Mouse (Mus musculus): ENCODE measurements around the gene Hdc. TPM values are rescaled to one million over a fixed set of nuclear protein-coding genes. Genes with fewer than 3 reads are reported as not detected.
"Not testable (repeated sequence)": the region's sequence is repeated elsewhere in the genome, so short reads cannot be mapped to it uniquely, and the experiment has no call there.

The Hdc gene
- polyA plus RNA-seq, 1 experiment from 2014 or later, result 129 TPM

DNA sequence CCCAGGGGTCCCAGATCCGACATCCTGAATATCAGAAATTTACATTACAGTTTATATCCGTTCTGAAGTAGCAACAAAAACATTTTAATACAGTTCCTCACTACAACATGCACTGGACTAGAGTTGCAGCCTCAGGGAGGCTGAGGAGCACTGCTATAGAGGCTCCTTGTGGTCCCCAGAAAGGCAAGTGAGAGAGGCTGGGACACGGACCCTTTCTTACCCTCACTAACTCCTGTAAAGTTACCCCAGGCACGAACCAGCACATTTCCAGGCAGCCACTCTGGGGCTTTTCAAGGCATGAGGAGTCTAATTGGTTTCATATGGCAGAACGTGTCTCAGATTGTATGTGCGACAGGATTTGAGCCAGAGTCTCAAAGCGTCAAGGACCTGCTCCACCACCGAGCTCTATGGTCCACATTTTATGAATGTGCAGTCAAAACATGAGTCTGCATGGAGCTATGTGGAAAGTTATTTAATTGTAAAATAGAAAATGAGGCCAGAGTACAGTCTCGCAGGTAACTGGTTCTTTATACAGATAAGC lies 9.4 kb upstream of the Hdc start:
- no peak for ATAC-seq (ENCODE audit: insufficient number of reproducible peaks, low FRiP score, low TSS enrichment, low read depth)
- H3K4me2 ChIP-seq (replicated peaks), result no peak overlapping the region
- peaks cover under 1% of the 10 kb centered on the region; the same call in 1 of the 2 replicates for H3K36me3 ChIP-seq
- peak overlapping the region; percentile 48; the same call in 1 of the 2 replicates for H3K27ac ChIP-seq (replicated peaks)
- H3K27me3 ChIP-seq, result no peaks in the 10 kb centered on the region
- peaks cover 6% of the 10 kb centered on the region for H3K4me1 ChIP-seq
- H3K9ac ChIP-seq, result no peak overlapping the region
- H3K4me3 ChIP-seq (replicated peaks), result no peak overlapping the region
- H3K9me3 ChIP-seq (replicated peaks), result no peaks in the 10 kb centered on the region
- 42% methylated on average over 9 of the region's 9 CpGs for WGBS

DNA sequence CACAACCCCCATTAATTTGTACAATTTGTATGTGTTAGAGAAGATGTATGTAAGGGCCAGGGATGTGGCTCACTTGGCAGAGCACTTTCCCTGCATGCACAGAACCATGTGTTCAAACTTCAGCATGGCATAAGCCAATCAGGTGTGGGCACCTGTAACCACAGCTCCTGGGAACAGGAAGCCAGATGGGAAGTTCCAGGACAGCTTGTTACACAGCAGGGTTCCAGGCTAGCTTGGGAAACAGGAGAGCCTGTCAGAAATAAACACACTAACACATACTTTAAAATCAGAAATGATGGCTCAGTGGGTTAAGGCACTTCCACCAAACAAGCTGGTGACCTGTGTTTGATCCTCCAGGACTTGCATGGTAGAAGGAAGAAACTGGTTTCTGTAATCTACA lies 4.0 kb upstream of the Hdc start:
- Histone ChIP-seq H3K36me3 (no peaks in the 10 kb centered on the region), H3K4me1 (no peaks in the 10 kb centered on the region)

DNA sequence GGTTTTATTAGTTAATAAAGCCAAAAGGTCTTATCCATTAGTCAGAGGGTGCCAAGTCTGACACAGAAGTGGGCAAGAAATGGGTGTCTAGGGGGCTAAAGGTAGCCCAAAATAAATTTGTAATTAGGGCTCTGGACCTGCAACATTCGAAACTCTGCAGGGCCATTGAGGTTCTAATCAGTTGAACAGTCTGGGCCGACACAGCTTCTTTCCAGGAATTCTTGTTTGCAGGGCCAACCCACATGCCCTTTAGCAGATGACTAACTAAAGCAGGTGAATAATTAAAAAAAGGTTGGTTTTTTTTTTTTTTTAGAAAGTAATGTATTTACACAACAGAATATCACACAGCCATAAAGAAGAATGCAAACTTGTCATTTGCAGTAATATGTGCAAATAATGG lies 3.4 kb upstream of the Hdc start:
- no peaks in the 10 kb centered on the region for H3K9me3 ChIP-seq (replicated peaks)
- no peak for ATAC-seq (ENCODE audit: insufficient number of reproducible peaks, low FRiP score, low TSS enrichment, low read depth)
- H3K4me2 ChIP-seq (replicated peaks), result no peak overlapping the region
- no peak overlapping the region for H3K9ac ChIP-seq
- H3K4me3 ChIP-seq (replicated peaks), result no peak overlapping the region
- no peak overlapping the region for H3K27ac ChIP-seq (replicated peaks)
- H3K27me3 ChIP-seq, result no peaks in the 10 kb centered on the region
- no peaks in the 10 kb centered on the region for H3K4me1 ChIP-seq
- no peaks in the 10 kb centered on the region for H3K36me3 ChIP-seq
- 81% methylated on average over 2 of the region's 2 CpGs for WGBS

More for the DNA sequence above, 4.0 kb upstream of the Hdc start:
- no peaks in the 10 kb centered on the region for H3K9me3 ChIP-seq (replicated peaks)
- ATAC-seq (ENCODE audit: insufficient number of reproducible peaks, low FRiP score, low TSS enrichment, low read depth), result no peak
- H3K9ac ChIP-seq, result no peak overlapping the region
- no peak overlapping the region for H3K27ac ChIP-seq (replicated peaks)
- H3K27me3 ChIP-seq, result no peaks in the 10 kb centered on the region
- H3K4me3 ChIP-seq (replicated peaks), result no peak overlapping the region
- H3K4me2 ChIP-seq (replicated peaks), result no peak overlapping the region

DNA sequence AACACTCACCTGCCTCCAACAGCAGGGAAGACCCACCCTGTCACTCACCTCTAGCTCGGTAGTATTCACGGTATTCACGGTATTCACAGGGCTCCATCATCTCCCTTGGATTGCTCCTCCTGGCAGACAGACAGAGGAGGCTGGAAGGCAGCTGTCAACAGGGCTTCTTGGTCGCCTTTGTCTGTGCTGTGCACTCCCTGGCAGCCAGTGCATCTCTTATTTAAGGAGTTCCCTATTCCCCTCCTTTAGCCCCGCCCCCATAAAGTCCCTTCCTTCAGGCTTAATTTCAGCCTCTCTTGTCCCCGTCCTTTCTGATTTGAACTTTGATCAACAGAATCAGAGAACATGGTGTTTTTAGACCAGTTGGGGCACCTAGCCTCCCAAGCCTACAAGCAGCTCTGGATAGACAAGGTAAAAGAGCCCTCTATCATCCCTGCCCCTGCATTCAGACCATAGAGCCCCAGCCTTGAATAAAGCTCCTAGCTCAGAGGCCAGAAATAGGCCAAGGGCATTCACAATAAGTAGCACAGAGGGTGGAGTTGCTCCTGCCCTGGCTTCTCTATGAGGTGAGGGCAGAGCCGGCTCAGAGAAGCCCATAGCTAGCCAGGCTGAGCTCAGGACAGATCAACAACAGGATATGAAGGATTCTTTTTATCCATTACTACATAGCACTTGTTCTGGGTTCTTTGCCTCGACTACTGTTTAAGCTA lies 474 bp downstream of the Hdc start:
- Histone ChIP-seq H3K4me2 (replicated peaks) (no peak overlapping the region), H3K4me3 (replicated peaks) (no peak overlapping the region), H3K9me3 (replicated peaks) (no peaks in the 10 kb centered on the region), H3K27ac (replicated peaks) (no peak overlapping the region), H3K27me3 (no peaks in the 10 kb centered on the region), H3K9ac (no peak overlapping the region), H3K4me1 (no peaks in the 10 kb centered on the region), H3K36me3 (no peaks in the 10 kb centered on the region)
- ATAC-seq (ENCODE audit: insufficient number of reproducible peaks, low FRiP score, low TSS enrichment, low read depth), result peak; percentile 29; the same call in 1 of the 2 replicates
- WGBS, result 20% methylated on average over 8 of the region's 8 CpGs

DNA sequence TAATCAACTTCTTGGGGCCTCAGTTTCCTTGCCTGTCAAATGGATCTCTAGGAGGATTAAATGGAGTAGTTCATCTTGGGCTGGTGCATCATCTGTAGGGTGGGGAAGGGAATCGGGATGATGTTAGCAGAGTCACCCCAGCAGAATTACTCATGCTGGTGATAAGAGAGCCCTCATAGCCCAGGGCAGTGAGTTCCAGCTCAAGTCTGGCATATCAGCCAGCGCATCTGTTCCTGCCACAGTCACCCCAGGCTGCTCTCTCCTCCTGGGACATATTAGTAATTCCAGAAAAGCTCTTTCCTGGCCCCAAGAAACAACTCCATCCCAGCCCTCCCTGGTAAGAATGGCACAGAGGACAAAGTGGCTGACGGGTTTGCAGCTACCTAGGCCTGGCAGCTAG lies 3.7 kb downstream of the Hdc start:
- H3K36me3 ChIP-seq, result no peaks in the 10 kb centered on the region
- no peak for ATAC-seq (ENCODE audit: insufficient number of reproducible peaks, low FRiP score, low TSS enrichment, low read depth)
- H3K4me1 ChIP-seq, result no peaks in the 10 kb centered on the region
- H3K4me3 ChIP-seq (replicated peaks), result no peak overlapping the region
- WGBS, result 81% methylated on average over 3 of the region's 3 CpGs
- H3K4me2 ChIP-seq (replicated peaks), result no peak overlapping the region
- no peaks in the 10 kb centered on the region for H3K9me3 ChIP-seq (replicated peaks)
- H3K27me3 ChIP-seq, result no peaks in the 10 kb centered on the region
- no peak overlapping the region for H3K9ac ChIP-seq
- H3K27ac ChIP-seq (replicated peaks), result no peak overlapping the region

DNA sequence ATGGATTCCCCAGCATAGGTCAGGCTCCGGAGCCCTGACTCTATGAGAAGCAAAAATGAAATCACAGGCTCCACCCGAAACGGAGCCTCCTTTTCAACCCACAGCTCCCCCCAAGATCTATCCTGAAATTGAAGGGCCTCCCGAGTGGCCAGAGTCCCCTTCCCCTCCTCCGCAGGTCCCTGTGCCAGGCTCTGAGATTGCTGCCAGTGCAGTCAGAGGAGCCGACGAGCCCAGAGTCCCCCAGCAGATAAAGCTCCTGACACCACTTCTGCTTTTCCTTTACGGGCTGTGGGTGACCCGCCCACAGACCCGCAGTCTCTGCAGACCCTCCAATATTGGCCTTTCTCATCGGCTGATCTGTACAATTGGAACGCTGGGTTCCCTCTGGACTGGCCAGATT lies 9.5 kb downstream of the Hdc start:
- whole genome bisulfite sequencing, result 72% methylated on average over 12 of the region's 12 CpGs
- ATAC-seq (ENCODE audit: insufficient number of reproducible peaks, low FRiP score, low TSS enrichment, low read depth); H3K36me3 ChIP-seq: not testable (repeated sequence)

DNA sequence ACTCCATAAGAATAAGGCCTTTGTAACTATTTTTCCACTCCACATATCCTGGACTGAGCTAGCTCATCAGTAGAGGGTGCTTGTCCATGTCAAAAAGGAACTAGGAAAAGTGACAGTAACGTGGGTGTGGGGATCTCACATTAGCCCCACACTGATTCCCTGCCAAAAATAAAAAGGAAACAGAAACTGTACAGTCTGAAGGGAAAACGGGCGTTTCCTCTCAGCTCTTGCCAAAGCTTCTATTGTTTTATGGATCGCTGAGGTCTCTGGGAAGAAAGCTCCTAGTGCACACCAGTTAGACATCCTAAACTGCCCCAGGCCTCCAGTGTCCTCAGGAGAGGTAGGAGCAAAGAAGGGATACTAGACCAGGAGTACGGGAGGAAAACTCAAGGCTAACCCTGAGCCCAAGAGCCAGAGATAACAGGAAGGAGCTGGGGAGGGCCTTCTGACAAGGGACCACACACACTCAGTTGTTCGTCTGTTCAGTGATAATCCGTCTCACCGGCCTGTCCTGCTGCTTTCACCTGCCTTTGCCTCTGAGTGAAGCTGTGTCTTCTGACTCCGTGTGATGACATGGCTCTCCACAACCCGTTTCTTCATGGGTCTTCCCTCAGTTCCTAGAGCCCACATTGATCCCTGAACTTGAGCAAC lies 11.4 kb downstream of the Hdc start:
- H3K36me3 ChIP-seq, result no peaks in the 10 kb centered on the region
- peak; percentile 63; the same call in 1 of the 2 replicates for ATAC-seq (ENCODE audit: insufficient number of reproducible peaks, low FRiP score, low TSS enrichment, low read depth)
- H3K4me1 ChIP-seq, result peaks cover 8% of the 10 kb centered on the region
- no peak overlapping the region for H3K9ac ChIP-seq
- no peaks in the 10 kb centered on the region for H3K27me3 ChIP-seq
- peak overlapping the region; percentile 60; the same call in 1 of the 2 replicates for H3K27ac ChIP-seq (replicated peaks)
- H3K4me3 ChIP-seq (replicated peaks), result no peak overlapping the region
- WGBS, result 39% methylated on average over 10 of the region's 10 CpGs
- no peaks in the 10 kb centered on the region for H3K9me3 ChIP-seq (replicated peaks)
- no peak overlapping the region for H3K4me2 ChIP-seq (replicated peaks)

More for the DNA sequence above, 9.5 kb downstream of the Hdc start:
- not testable (repeated sequence) for H3K27me3 ChIP-seq; H3K27ac ChIP-seq (replicated peaks); H3K4me2 ChIP-seq (replicated peaks); H3K4me3 ChIP-seq (replicated peaks); H3K9me3 ChIP-seq (replicated peaks); H3K9ac ChIP-seq; H3K4me1 ChIP-seq

DNA sequence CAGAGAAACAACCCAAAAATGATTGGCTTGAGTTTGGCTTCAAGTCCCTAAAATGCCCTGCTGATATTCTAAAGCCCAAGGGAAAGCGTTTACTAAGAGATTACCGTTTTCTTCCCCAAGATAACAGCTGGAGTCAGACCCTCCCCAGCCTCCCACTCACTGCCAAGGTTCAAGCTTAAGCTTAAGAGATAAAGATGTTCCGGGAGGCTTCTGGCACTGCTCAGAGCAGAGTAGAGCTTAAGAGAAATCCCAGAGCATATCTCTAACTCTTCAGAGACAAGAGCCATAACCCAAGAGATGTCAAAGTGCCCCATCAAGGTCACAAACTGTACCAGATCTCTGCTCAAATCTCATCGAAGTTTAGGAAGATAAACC lies 12.4 kb downstream of the Hdc start:
- Histone ChIP-seq H3K4me1 (peaks cover 8% of the 10 kb centered on the region), H3K36me3 (no peaks in the 10 kb centered on the region), H3K4me2 (replicated peaks) (no peak overlapping the region), H3K27ac (replicated peaks) (no peak overlapping the region), H3K27me3 (no peaks in the 10 kb centered on the region), H3K9ac (no peak overlapping the region), H3K4me3 (replicated peaks) (no peak overlapping the region), H3K9me3 (replicated peaks) (no peaks in the 10 kb centered on the region)
- WGBS, result 69% methylated on average over 4 of the region's 4 CpGs
- ATAC-seq (ENCODE audit: insufficient number of reproducible peaks, low FRiP score, low TSS enrichment, low read depth), result no peak

DNA sequence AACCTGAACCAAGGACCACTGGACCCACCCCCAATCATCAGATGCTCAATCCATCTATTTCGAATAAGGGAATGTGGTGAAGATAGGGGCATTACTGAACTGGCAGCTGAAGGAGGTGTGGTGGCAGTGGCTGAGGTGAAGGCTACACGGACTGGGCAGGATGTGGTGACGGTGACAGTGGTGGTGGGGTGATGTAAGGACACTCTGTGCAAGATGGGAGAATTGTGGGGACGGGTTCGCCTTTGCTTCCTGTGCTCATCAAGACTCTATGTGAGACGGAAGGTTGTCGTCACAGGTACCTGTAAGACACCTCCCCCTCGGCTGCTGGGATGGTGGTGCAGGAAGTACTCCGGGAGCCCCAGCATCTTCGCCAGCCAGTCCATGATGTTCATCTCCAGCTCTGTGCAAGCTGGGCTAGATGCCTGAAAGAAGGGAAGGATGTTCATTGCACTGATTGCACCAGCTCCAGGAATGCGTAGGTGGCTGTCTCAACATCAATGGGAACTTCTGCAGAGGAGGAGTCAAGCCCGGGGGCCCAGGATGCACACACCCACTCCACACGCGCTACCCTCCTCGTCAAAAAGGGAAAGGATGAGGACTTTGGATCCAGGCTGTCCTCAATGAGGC lies 12.9 kb downstream of the Hdc start:
- Histone ChIP-seq H3K27me3 (no peaks in the 10 kb centered on the region), H3K9me3 (replicated peaks) (no peaks in the 10 kb centered on the region), H3K36me3 (no peaks in the 10 kb centered on the region), H3K27ac (replicated peaks) (no peak overlapping the region), H3K4me3 (replicated peaks) (no peak overlapping the region), H3K4me1 (peaks cover 8% of the 10 kb centered on the region), H3K9ac (no peak overlapping the region), H3K4me2 (replicated peaks) (no peak overlapping the region)
- no peak for ATAC-seq (ENCODE audit: insufficient number of reproducible peaks, low FRiP score, low TSS enrichment, low read depth)
- 85% methylated on average over 15 of the region's 15 CpGs for WGBS

DNA sequence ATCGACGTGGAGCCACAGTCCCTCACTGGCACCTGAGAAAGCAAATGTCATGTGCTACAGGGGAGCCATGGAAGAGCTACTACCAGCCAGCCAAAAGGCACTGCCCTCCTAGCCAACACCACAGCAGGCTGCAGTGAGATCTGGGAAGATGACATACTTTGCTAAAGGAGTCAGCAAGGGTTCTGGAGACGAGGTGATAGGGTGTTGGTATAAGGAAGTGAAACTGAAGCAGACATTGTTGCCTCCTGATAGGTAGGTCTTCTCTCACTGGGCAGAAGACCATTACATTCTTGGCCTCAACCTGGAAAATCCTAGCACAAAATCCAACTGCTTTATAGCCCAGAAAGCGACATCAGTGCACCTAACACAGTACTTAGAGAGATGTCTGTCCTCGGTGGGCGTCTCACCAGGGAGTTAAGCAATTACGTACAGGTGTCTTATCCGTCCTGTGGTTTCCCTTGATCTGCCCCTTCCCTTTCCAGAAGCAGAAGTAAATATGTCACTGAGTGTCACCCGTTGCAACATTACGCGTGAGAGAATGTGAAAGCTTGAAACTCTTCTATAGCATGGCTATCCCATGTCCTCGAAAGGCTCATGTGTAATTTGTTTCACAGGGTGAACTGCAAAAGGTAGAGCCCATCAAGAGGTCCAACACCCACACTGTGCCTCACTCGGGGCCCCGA lies 17.0 kb downstream of the Hdc start:
- 81% methylated on average over 14 of the region's 14 CpGs for WGBS
- Histone ChIP-seq H3K9me3 (replicated peaks) (no peaks in the 10 kb centered on the region), H3K4me1 (0 out of 2 replicates have a peak, but pooled peaks cover 8% of the 10 kb centered on the region), H3K36me3 (no peaks in the 10 kb centered on the region), H3K4me3 (replicated peaks) (no peak overlapping the region), H3K4me2 (replicated peaks) (no peak overlapping the region), H3K27ac (replicated peaks) (no peak overlapping the region), H3K9ac (no peak overlapping the region), H3K27me3 (no peaks in the 10 kb centered on the region)
- ATAC-seq (ENCODE audit: insufficient number of reproducible peaks, low FRiP score, low TSS enrichment, low read depth), result no peak

DNA sequence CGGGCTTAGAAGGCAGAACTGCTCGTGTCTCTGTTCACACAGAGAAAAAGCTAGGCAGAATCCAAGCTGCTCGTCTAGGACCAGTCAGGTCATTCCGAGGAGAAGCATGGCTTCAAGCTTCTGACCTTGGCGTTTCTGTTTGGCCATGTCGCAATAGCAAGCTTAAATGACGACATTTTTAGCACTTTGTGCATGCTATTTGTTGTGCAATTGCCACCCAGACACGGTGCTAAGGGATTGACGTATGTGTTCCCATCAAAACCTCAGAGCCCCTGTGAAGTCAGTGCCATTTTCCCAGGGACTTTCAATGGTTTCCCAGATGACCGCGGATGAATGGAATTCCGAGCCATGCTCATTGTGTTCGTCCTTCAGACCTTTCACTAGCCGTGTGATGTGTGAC lies 18.6 kb downstream of the Hdc start:
- no peak overlapping the region for H3K9ac ChIP-seq
- H3K27me3 ChIP-seq, result no peaks in the 10 kb centered on the region
- no peak overlapping the region for H3K4me2 ChIP-seq (replicated peaks)
- H3K9me3 ChIP-seq (replicated peaks), result no peaks in the 10 kb centered on the region
- ATAC-seq (ENCODE audit: insufficient number of reproducible peaks, low FRiP score, low TSS enrichment, low read depth), result no peak
- no peaks in the 10 kb centered on the region for H3K36me3 ChIP-seq
- 0 out of 2 replicates have a peak, but pooled peaks cover 8% of the 10 kb centered on the region for H3K4me1 ChIP-seq
- WGBS, result 85% methylated on average over 14 of the region's 14 CpGs
- no peak overlapping the region for H3K27ac ChIP-seq (replicated peaks)
- no peak overlapping the region for H3K4me3 ChIP-seq (replicated peaks)
